Mouse (Mus musculus) embryonic facial prominence, embryonic 15.5 days (tissue): ENCODE data around the gene Ech1. TPM values are rescaled to one million over a fixed set of nuclear protein-coding genes. Genes with fewer than 3 reads are reported as not detected.

Source experiments
- ATAC-seq: fragments of 200-750 bp; cut with Nextera tagmentation; 2 replicates; pipeline ENCODE4 v1.8.0; 2017; ENCODE audit warnings: low read depth, moderate TSS enrichment; ENCODE audit not compliant: insufficient number of reproducible peaks, low FRiP score, low TSS enrichment
- H3K27ac ChIP-seq: fragments of 300-500 bp; sonication (generic); replicated peaks from 2 replicates; pipeline ENCODE4 v1.5.1; 2015; ENCODE audit warnings: mild to moderate bottlenecking, inconsistent platforms
- H3K27me3 ChIP-seq: fragments of 300-500 bp; sonication (generic); 2 replicates; pipeline ENCODE4 v1.6.1; 2015; ENCODE audit warnings: inconsistent platforms
- H3K36me3 ChIP-seq: fragments of 300-500 bp; sonication (generic); 2 replicates; pipeline ENCODE4 v1.6.1; 2015; ENCODE audit warnings: mild to moderate bottlenecking, inconsistent platforms
- H3K4me1 ChIP-seq: fragments of 300-500 bp; sonication (generic); 2 replicates; pipeline ENCODE4 v1.6.1; 2015; ENCODE audit warnings: inconsistent platforms
- H3K4me2 ChIP-seq: fragments of 300-500 bp; sonication (generic); replicated peaks from 2 replicates; pipeline ENCODE4 v1.6.1; 2015; ENCODE audit warnings: mild to moderate bottlenecking, inconsistent platforms
- H3K4me3 ChIP-seq: fragments of 300-500 bp; sonication (generic); replicated peaks from 2 replicates; pipeline ENCODE4 v1.5.1; 2015; ENCODE audit warnings: mild to moderate bottlenecking, inconsistent platforms
- H3K9ac ChIP-seq: fragments of 300-500 bp; sonication (generic); 2 replicates; pipeline ENCODE4 v1.6.1; 2015; ENCODE audit warnings: inconsistent platforms
- H3K9me3 ChIP-seq: fragments of 300-500 bp; sonication (generic); replicated peaks from 2 replicates; pipeline ENCODE4 v1.6.1; 2016; ENCODE audit warnings: inconsistent platforms
- whole genome bisulfite sequencing: fragments of 180-500 bp; shearing (Covaris S2); methylation state at CpG from one replicate; pipeline ENCODE4 v1.1.7; 2015; 5-methylcytosine and 5-hydroxymethylcytosine counted together
- polyA plus RNA-seq: library from polyadenylated mRNA; unstranded; fragments of >200 nt; fragmentation: Nextera tagmentation; extraction: Ambion mirVana; gene quantifications from 2 replicates; pipeline ENCODE4 v1.2.1, GENCODE M21; 2015

The Ech1 gene
- polyA plus RNA-seq, 1 experiment from 2014 or later: 231 TPM

DNA sequence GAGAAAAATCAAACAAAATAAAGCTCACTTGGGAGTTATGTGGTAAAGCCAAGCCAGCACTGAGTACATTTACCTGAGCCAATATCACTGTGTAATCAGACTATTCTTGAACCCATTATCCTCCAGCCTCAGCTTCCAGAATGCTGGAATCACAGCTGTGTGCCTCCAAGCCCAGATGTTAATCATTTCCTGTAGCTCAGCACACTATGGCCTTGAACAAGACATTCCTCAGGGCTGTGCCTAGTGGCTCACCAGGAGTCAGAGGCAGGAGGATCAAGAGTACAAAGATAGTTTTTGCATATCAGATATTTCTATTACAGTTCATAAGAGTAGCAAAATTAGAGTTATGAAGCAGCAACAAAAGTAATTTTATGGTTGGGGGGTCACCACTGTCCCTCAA is 33.3 kb upstream of the Ech1 start:
- no peaks in the 10 kb centered on the region for H3K9me3 ChIP-seq
- H3K27me3 ChIP-seq: no peaks in the 10 kb centered on the region
- H3K4me3 ChIP-seq: no peak overlapping the region
- H3K4me1 ChIP-seq: peaks cover 33% of the 10 kb centered on the region
- no peak for ATAC-seq
- H3K27ac ChIP-seq: no peak overlapping the region
- no peak overlapping the region for H3K4me2 ChIP-seq
- peaks cover 5% of the 10 kb centered on the region for H3K36me3 ChIP-seq
- no peak overlapping the region for H3K9ac ChIP-seq

GRCm38 (mm10) chr7:28792391-28793185 is 32.4 kb upstream of the Ech1 start:
- H3K36me3 ChIP-seq: peaks cover 3% of the 10 kb centered on the region
- H3K4me1 ChIP-seq: peaks cover 37% of the 10 kb centered on the region
- no peak overlapping the region for H3K4me2 ChIP-seq
- no peak for ATAC-seq
- H3K4me3 ChIP-seq: no peak overlapping the region
- H3K27me3 ChIP-seq: no peaks in the 10 kb centered on the region
- 81% methylated on average over 14 of the region's 14 CpGs for WGBS
- H3K9me3 ChIP-seq: no peaks in the 10 kb centered on the region
- no peak overlapping the region for H3K9ac ChIP-seq
- H3K27ac ChIP-seq: no peak overlapping the region

GRCm38 (mm10) chr7:28793834-28794233 is 31.2 kb upstream of the Ech1 start:
- ATAC-seq: no peak
- Histone ChIP-seq H3K4me3 (no peak overlapping the region), H3K36me3 (no peaks in the 10 kb centered on the region), H3K9ac (no peak overlapping the region), H3K27me3 (no peaks in the 10 kb centered on the region), H3K9me3 (no peaks in the 10 kb centered on the region), H3K4me1 (peaks cover 27% of the 10 kb centered on the region), H3K4me2 (no peak overlapping the region), H3K27ac (no peak overlapping the region)
- WGBS: 44% methylated on average over 2 of the region's 2 CpGs

DNA sequence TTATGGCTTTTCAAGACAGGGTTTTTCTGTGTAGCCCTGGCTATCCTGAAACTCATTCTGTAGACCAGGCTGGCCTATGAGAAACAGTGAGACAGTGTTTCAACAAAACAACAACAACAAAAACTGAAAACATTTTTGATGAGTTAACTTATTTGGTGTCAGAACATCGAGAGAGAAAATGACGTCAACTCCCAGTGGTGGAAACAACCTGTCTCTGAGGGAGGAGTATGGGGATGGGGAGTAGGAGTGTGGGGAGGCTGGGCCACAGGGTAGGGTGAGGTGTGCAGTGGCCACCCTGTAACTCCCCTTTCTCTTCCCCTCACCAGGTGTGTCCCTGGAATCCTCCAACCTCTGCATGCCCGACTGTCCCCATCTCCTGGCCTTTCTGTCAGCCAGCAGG is 30.5 kb upstream of the Ech1 start:
- no peak overlapping the region for H3K9ac ChIP-seq

GRCm38 (mm10) chr7:28795832-28796231 is 29.2 kb upstream of the Ech1 start:
- Histone ChIP-seq H3K27ac (peak overlapping the region; percentile 53; the same call in 1 of the 2 replicates), H3K9ac (no peak overlapping the region), H3K4me2 (no peak overlapping the region), H3K27me3 (no peaks in the 10 kb centered on the region), H3K4me1 (peaks cover 13% of the 10 kb centered on the region), H3K4me3 (no peak overlapping the region), H3K36me3 (no peaks in the 10 kb centered on the region), H3K9me3 (no peaks in the 10 kb centered on the region)
- no peak for ATAC-seq
- WGBS: 78% methylated on average over 15 of the region's 15 CpGs

More for the DNA sequence above, 30.5 kb upstream of the Ech1 start:
- H3K4me2 ChIP-seq: no peak overlapping the region
- no peak overlapping the region for H3K27ac ChIP-seq
- ATAC-seq: no peak
- no peaks in the 10 kb centered on the region for H3K36me3 ChIP-seq
- no peaks in the 10 kb centered on the region for H3K27me3 ChIP-seq
- 75% methylated on average over 3 of the region's 3 CpGs for WGBS
- H3K9me3 ChIP-seq: no peaks in the 10 kb centered on the region
- no peak overlapping the region for H3K4me3 ChIP-seq
- peaks cover 20% of the 10 kb centered on the region for H3K4me1 ChIP-seq

GRCm38 (mm10) chr7:28796562-28796975 is 28.4 kb upstream of the Ech1 start:
- peak overlapping the region; percentile 22 for H3K4me3 ChIP-seq
- no peaks in the 10 kb centered on the region for H3K9me3 ChIP-seq
- WGBS: 17% methylated on average over 32 of the region's 32 CpGs
- peak; percentile 68; the same call in 1 of the 2 replicates for ATAC-seq
- peaks cover 19% of the 10 kb centered on the region for H3K4me1 ChIP-seq
- peak overlapping the region; percentile 53 for H3K27ac ChIP-seq
- H3K4me2 ChIP-seq: peak overlapping the region; percentile 43
- H3K27me3 ChIP-seq: no peaks in the 10 kb centered on the region
- H3K36me3 ChIP-seq: no peaks in the 10 kb centered on the region
- peak overlapping the region; percentile 13; the same call in 1 of the 2 replicates for H3K9ac ChIP-seq

DNA sequence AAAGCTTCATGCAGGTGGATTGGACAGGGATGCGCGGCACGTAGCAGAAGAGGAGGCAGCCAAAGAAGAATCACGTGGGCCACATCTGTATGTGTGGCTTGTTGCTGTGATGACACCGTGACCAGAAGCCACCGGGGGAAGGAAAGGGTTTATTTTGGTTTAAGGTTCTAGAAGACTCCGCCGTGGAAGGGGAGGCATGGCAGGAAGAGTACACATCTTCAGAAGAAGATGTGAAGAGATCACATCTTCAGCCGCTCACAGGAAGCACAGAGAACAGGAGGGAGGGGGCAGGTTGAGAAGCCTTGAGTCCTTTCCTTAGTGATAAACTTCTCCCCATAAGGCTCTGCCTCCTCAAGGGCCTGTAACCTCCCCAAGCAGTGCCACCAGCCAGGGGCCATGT is 25.0 kb upstream of the Ech1 start:
- H3K27me3 ChIP-seq: no peaks in the 10 kb centered on the region
- 93% methylated on average over 9 of the region's 9 CpGs for WGBS
- no peak overlapping the region for H3K4me3 ChIP-seq
- no peak overlapping the region for H3K4me2 ChIP-seq
- no peak overlapping the region for H3K9ac ChIP-seq
- ATAC-seq: no peak
- no peak overlapping the region for H3K27ac ChIP-seq
- H3K36me3 ChIP-seq: no peaks in the 10 kb centered on the region
- no peaks in the 10 kb centered on the region for H3K9me3 ChIP-seq
- peaks cover 43% of the 10 kb centered on the region for H3K4me1 ChIP-seq

DNA sequence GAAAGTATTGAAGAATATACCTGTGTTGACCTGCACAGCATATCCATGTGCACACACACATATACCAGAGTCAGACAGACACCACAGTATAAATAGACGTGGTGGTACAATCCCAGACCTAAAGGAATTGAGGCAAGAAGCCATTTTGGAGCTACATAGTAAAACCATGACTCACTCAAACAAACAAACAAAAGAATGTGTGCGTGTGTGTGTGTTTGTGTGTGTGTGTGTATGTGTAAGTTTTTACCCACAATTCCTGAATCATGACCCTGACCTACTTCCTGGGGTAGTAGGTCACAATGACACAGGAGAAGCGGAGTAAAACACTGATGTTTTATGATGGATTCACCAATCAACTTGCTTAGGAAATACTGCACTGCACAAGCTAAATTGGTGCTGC is 23.6 kb upstream of the Ech1 start:
- Histone ChIP-seq H3K36me3 (no peaks in the 10 kb centered on the region), H3K9me3 (no peaks in the 10 kb centered on the region), H3K4me3 (no peak overlapping the region), H3K27ac (peak overlapping the region; percentile 96), H3K4me2 (no peak overlapping the region), H3K9ac (no peak overlapping the region; the same call in 1 of the 2 replicates), H3K4me1 (peaks cover 41% of the 10 kb centered on the region), H3K27me3 (no peaks in the 10 kb centered on the region)
- 56% methylated on average over 3 of the region's 3 CpGs for WGBS
- no peak for ATAC-seq

GRCm38 (mm10) chr7:28801901-28802670 is 22.9 kb upstream of the Ech1 start:
- no peaks in the 10 kb centered on the region for H3K9me3 ChIP-seq
- H3K27me3 ChIP-seq: no peaks in the 10 kb centered on the region
- H3K4me3 ChIP-seq: no peak overlapping the region
- peak overlapping the region; percentile 96 for H3K27ac ChIP-seq
- WGBS: 14% methylated on average over 10 of the region's 10 CpGs
- H3K36me3 ChIP-seq: no peaks in the 10 kb centered on the region
- peaks cover 34% of the 10 kb centered on the region for H3K4me1 ChIP-seq
- ATAC-seq: peak; percentile 84
- no peak overlapping the region; the same call in 1 of the 2 replicates for H3K9ac ChIP-seq
- peak overlapping the region; percentile 30 for H3K4me2 ChIP-seq

- Histone ChIP-seq H3K27me3 (no peaks in the 10 kb centered on the region), H3K27ac (peak overlapping the region; percentile 96), H3K9ac (no peak overlapping the region), H3K36me3 (no peaks in the 10 kb centered on the region), H3K9me3 (no peaks in the 10 kb centered on the region), H3K4me2 (peak overlapping the region; percentile 30; the same call in 1 of the 2 replicates), H3K4me3 (no peak overlapping the region), H3K4me1 (peaks cover 40% of the 10 kb centered on the region)
- WGBS: 7% methylated on average over 10 of the region's 10 CpGs
- peak; percentile 74 for ATAC-seq
Measured at GRCm38 (mm10) chr7:28802846-28803588, 22.0 kb upstream of the Ech1 start.

DNA sequence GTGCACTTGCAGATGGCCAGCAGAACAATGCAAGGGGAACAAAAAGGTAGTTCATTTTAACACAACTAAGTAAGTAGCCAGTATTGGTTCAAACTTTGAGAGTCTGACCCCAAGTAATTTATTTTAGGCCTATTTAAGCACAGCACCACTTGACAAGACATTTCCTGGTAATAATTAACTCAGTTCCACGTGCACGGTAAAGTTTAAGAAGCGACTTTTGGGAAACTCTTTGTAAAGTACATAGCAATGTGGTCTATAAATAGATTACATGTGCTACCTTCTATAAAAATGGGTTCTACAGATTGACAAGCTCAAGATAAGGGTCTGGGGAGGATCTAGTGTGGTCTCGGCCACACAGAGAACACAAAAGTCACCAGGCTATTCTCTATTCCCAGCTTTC is 21.3 kb upstream of the Ech1 start:
- H3K4me2 ChIP-seq: no peak overlapping the region
- no peaks in the 10 kb centered on the region for H3K9me3 ChIP-seq
- no peaks in the 10 kb centered on the region for H3K27me3 ChIP-seq
- no peak overlapping the region for H3K4me3 ChIP-seq
- peak overlapping the region; percentile 96 for H3K27ac ChIP-seq
- H3K36me3 ChIP-seq: no peaks in the 10 kb centered on the region
- H3K4me1 ChIP-seq: peaks cover 44% of the 10 kb centered on the region
- no peak for ATAC-seq
- no peak overlapping the region for H3K9ac ChIP-seq
- WGBS: 29% methylated on average over 4 of the region's 4 CpGs
